ENCODE assay signal across 23 mouse cellular contexts in the genomic region with DNA sequence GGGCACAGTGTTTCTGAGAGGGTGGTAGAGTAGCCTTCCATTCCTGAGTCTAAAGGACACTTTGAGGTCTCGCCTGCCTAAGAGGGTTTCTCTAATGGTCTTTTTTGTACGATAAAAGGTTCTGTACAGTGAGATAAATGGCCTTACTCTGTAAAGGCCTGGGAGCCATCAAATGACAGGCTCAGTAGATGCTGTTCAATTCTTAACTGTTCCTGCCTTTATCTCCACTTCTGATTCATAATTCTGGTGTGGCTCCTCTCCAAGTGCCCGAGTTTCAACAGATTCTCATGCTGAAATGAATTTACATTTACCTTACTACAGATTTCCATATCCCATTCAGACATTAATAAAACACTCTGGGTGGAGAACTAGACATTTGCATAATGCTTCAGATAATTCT. TPM values are rescaled to one million over a fixed set of nuclear protein-coding genes. Genes with fewer than 3 reads are reported as not detected.
A peak's percentile ranks its signal among the peaks of the same experiment; 100 is the strongest.
DNase-seq lines count a peak whose midpoint lies in the region; ATAC-seq and TF ChIP-seq lines count a peak whose summit lies in the region.
"Had no signal": no experiment of that assay in that cellular context is flagged by ENCODE, and none has a peak within 500 bp of the region (broad histone marks: within the 10 kb centered on the region; RNA-seq: fewer than 3 reads in every experiment).

No protein-coding gene starts in this region.

- 28% methylated on average over 3 of the region's 3 CpGs for WGBS in heart, embryonic 15.5 days
- WGBS in lung, postnatal 0 days: 28% methylated on average over 3 of the region's 3 CpGs
- WGBS in lung, adult 2 months: 43% methylated on average over 3 of the region's 3 CpGs

- peak overlapping the region; percentile 69 for H3K27ac ChIP-seq in heart, embryonic 15.5 days
- H3K27ac ChIP-seq in lung, postnatal 0 days (ENCODE audit: low read length): no peak overlapping the region
- H3K27ac ChIP-seq: embryonic facial prominence, embryonic 10.5 days; forebrain, embryonic 15.5 days; hindbrain, embryonic 12.5 days; kidney, postnatal 0 days; left cerebral cortex, adult 2 months; liver, embryonic 13.5 days; midbrain, embryonic 13.5 days had no signal

- no peak for ATAC-seq in heart, embryonic 15.5 days (replicated peaks; ENCODE audit: insufficient number of reproducible peaks, insufficient read depth, low FRiP score, low read depth)
- 0 out of 2 replicates have a peak, but pooled peaks have one; percentile 23 for ATAC-seq in lung, postnatal 0 days
- ATAC-seq in frontal cortex, adult (ENCODE audit: low TSS enrichment): no peak
- ATAC-seq: forebrain, embryonic 15.5 days; midbrain, embryonic 13.5 days had no signal

- DNase-seq in adrenal gland, postnatal 25 days: peak; percentile 24
- DNase-seq in adrenal gland, adult 8-10 months: no peak
- no peak for DNase-seq in heart, postnatal 14 days
- DNase-seq in lung, postnatal 0 days (ENCODE audit: low spot score): no peak
- DNase-seq in lung, adult 2 months: no peak
- DNase-seq: B cell, adult 2 months; cerebellum, adult 11 months; cerebellum, adult 9-11 months; gastrocnemius, postnatal 10 days; kidney, adult 2 months; liver, embryonic 13.5 days; thymus, postnatal 25 days had no signal

- peaks cover 31% of the 10 kb centered on the region for H3K4me1 ChIP-seq in heart, embryonic 15.5 days (replicated peaks)
- H3K4me1 ChIP-seq in lung, postnatal 0 days (ENCODE audit: insufficient read depth, low read depth, low read length): no peaks in the 10 kb centered on the region; the same call in 1 of the 2 replicates
- no peaks in the 10 kb centered on the region for H3K4me1 ChIP-seq in lung, adult 2 months (ENCODE audit: control insufficient read depth, insufficient read depth, low read length)
- H3K4me1 ChIP-seq: forebrain, embryonic 15.5 days; hindbrain, embryonic 12.5 days; midbrain, embryonic 13.5 days had no signal

- TF ChIP-seq POLR2A in lung, adult 2 months (IDR thresholded peaks at IDR 0.05; ENCODE audit: borderline replicate concordance, extremely low read depth, low read depth, low read length): no peak

- no peak for TF ChIP-seq EP300 in lung, postnatal 0 days (IDR thresholded peaks at IDR 0.05)

- no peaks in the 10 kb centered on the region for H3K36me3 ChIP-seq in heart, embryonic 15.5 days
- H3K36me3 ChIP-seq in lung, postnatal 0 days (ENCODE audit: insufficient read depth, low read length): no peaks in the 10 kb centered on the region
- H3K36me3 ChIP-seq: embryonic facial prominence, embryonic 10.5 days; forebrain, embryonic 15.5 days; G1E; hindbrain, embryonic 12.5 days; liver, embryonic 13.5 days; midbrain, embryonic 13.5 days; stomach, embryonic 15.5 days had no signal

- H3K27me3 ChIP-seq in heart, embryonic 15.5 days: no peaks in the 10 kb centered on the region
- no peaks in the 10 kb centered on the region for H3K27me3 ChIP-seq in lung, postnatal 0 days (replicated peaks; ENCODE audit: insufficient read depth, low read length)
- H3K27me3 ChIP-seq: CH12.LX; forebrain, embryonic 15.5 days; hindbrain, embryonic 12.5 days; liver, embryonic 13.5 days; midbrain, embryonic 13.5 days; stomach, embryonic 15.5 days had no signal

- no peak overlapping the region for H3K4me3 ChIP-seq in heart, embryonic 15.5 days
- no peak overlapping the region for H3K4me3 ChIP-seq in lung, postnatal 0 days (ENCODE audit: low read depth, low read length)
- H3K4me3 ChIP-seq in lung, adult 2 months (replicated peaks; ENCODE audit: extremely low read depth, low read depth, low read length): no peak overlapping the region
- H3K4me3 ChIP-seq: embryonic facial prominence, embryonic 10.5 days; forebrain, embryonic 15.5 days; hindbrain, embryonic 12.5 days; left cerebral cortex, adult 2 months; liver, embryonic 13.5 days; midbrain, embryonic 13.5 days; stomach, embryonic 15.5 days had no signal

- H3K9ac ChIP-seq in heart, embryonic 15.5 days: no peak overlapping the region
- H3K9ac ChIP-seq in lung, postnatal 0 days (replicated peaks; ENCODE audit: low read depth): no peak overlapping the region
- H3K9ac ChIP-seq: forebrain, embryonic 15.5 days; hindbrain, embryonic 12.5 days; liver, embryonic 13.5 days; midbrain, embryonic 13.5 days; stomach, embryonic 15.5 days had no signal

- no peaks in the 10 kb centered on the region for H3K9me3 ChIP-seq in heart, embryonic 15.5 days (replicated peaks)
- no peaks in the 10 kb centered on the region for H3K9me3 ChIP-seq in lung, postnatal 0 days (ENCODE audit: low read length)
- H3K9me3 ChIP-seq: embryonic facial prominence, embryonic 10.5 days; forebrain, embryonic 15.5 days; G1E; hindbrain, embryonic 12.5 days; liver, embryonic 13.5 days; midbrain, embryonic 13.5 days; stomach, embryonic 15.5 days had no signal

- H3K4me2 ChIP-seq in heart, embryonic 15.5 days: no peak overlapping the region
- H3K4me2 ChIP-seq in lung, postnatal 0 days (replicated peaks; ENCODE audit: low read depth, low read length): no peak overlapping the region
- H3K4me2 ChIP-seq: forebrain, embryonic 15.5 days; hindbrain, embryonic 12.5 days; liver, embryonic 13.5 days; midbrain, embryonic 13.5 days; stomach, embryonic 15.5 days had no signal

- intact Hi-C loops in heart, postnatal 14 days (cut with DNase I): no loop called here

- TF ChIP-seq CTCF in lung, postnatal 0 days (IDR thresholded peaks at IDR 0.05): no peak
- no peak for TF ChIP-seq CTCF in lung, adult 2 months (IDR thresholded peaks at IDR 0.05; ENCODE audit: insufficient read depth, low read length)

RNA-seq across cellular contexts. Expression of gene Hk2, which starts 46.5 kb away (rescaled TPM):
- 87.9 and 110 TPM in 2 replicates for total RNA-seq in adrenal gland, postnatal 25 days (2021)
- 10 to 100 TPM; 16.3 to 73.4 (median 57.0) TPM for total RNA-seq in adrenal gland, adult 8-10 months (2022)
- polyA plus RNA-seq in heart, embryonic 15.5 days (2015; fragmentation: Nextera tagmentation; extraction: Ambion mirVana): 30.2 and 31.0 TPM in 2 replicates
- total RNA-seq in heart, postnatal 14 days (2021): 100 to 1,000 TPM; 206 to 212 TPM
- 4.8 and 5.4 TPM in 2 replicates for polyA plus RNA-seq in lung, postnatal 0 days (2015; fragmentation: Nextera tagmentation; extraction: Ambion mirVana)
- polyA plus RNA-seq in lung, adult 2 months (2012; rRNA removed): 7.5 and 15.1 TPM in 2 replicates
